Mouse (Mus musculus) cortical plate, adult 2 months (tissue): Measurements from ENCODE around the gene Antxr1. TPM values are rescaled to one million over a fixed set of nuclear protein-coding genes. Genes with fewer than 3 reads are reported as not detected.

Source experiments
- H3K27ac ChIP-seq: fragments of 200-500 bp; 2 replicates; pipeline ENCODE4 v1.5.1; 2012; ENCODE audit warnings: low read length, control low read depth, inconsistent platforms; ENCODE audit not compliant: insufficient read depth
- H3K4me1 ChIP-seq: fragments of 200-500 bp; 2 replicates; pipeline ENCODE4 v1.6.1; 2011; ENCODE audit warnings: low read length; ENCODE audit not compliant: control insufficient read depth, insufficient read depth
- H3K4me3 ChIP-seq: fragments of 200-500 bp; 2 replicates; pipeline ENCODE4 v1.5.1; 2011; ENCODE audit warnings: mild to moderate bottlenecking, low read length, control low read depth; ENCODE audit not compliant: insufficient read depth
- CTCF ChIP-seq: fragments of 200-500 bp; IDR thresholded peaks from 2 replicates; pipeline ENCODE4 v1.5.1; 2011; ENCODE audit warnings: mild to moderate bottlenecking, control low read depth, low read length; ENCODE audit not compliant: insufficient read depth; ENCODE audit errors: extremely low read depth
- POLR2A ChIP-seq: fragments of 200-500 bp; IDR thresholded peaks from 2 replicates; pipeline ENCODE4 v1.6.1; 2011; ENCODE audit warnings: mild to moderate bottlenecking, low read length, control low read depth; ENCODE audit not compliant: insufficient read depth; ENCODE audit errors: extremely low read depth
- polyA plus RNA-seq: library from polyadenylated mRNA; depleted of rRNA; stranded (reverse); fragments of >200 nt; gene quantifications from 2 replicates; pipeline ENCODE4 v1.2.3, GENCODE M21; 2012

The Antxr1 gene
- polyA plus RNA-seq, 1 experiment = 10.9 TPM

GRCm38 (mm10) chr6:87257471-87257870 is 78.2 kb downstream of the Antxr1 start:
- TF ChIP-seq POLR2A (no peak), CTCF (no peak)
- Histone ChIP-seq H3K4me3 (no peak overlapping the region), H3K27ac (no peak overlapping the region), H3K4me1 (peaks cover 2% of the 10 kb centered on the region)

GRCm38 (mm10) chr6:87255668-87256067 is 80.0 kb downstream of the Antxr1 start:
- H3K27ac ChIP-seq = no peak overlapping the region
- H3K4me1 ChIP-seq = peaks cover 2% of the 10 kb centered on the region
- H3K4me3 ChIP-seq = no peak overlapping the region
- TF ChIP-seq POLR2A = no peak
- TF ChIP-seq CTCF = no peak

GRCm38 (mm10) chr6:87254756-87255155 is 80.9 kb downstream of the Antxr1 start:
- Histone ChIP-seq H3K27ac (no peak overlapping the region), H3K4me3 (no peak overlapping the region), H3K4me1 (peaks cover 2% of the 10 kb centered on the region)
- TF ChIP-seq CTCF (0 out of 2 replicates have a peak, but pooled peaks have one; percentile 6), POLR2A (no peak)

- TF ChIP-seq CTCF (no peak), POLR2A (no peak)
- H3K4me1 ChIP-seq = no peaks in the 10 kb centered on the region
- H3K27ac ChIP-seq = no peak overlapping the region
- no peak overlapping the region for H3K4me3 ChIP-seq
Measured at GRCm38 (mm10) chr6:87251716-87252115, 83.9 kb downstream of the Antxr1 start.

GRCm38 (mm10) chr6:87250701-87251100 is 84.9 kb downstream of the Antxr1 start:
- TF ChIP-seq CTCF (no peak), POLR2A (no peak)
- no peak overlapping the region for H3K4me3 ChIP-seq
- no peaks in the 10 kb centered on the region for H3K4me1 ChIP-seq
- no peak overlapping the region for H3K27ac ChIP-seq

- Histone ChIP-seq H3K4me3 (no peak overlapping the region), H3K27ac (no peak overlapping the region), H3K4me1 (no peaks in the 10 kb centered on the region)
- no peak for TF ChIP-seq CTCF
- TF ChIP-seq POLR2A = no peak
Measured at GRCm38 (mm10) chr6:87248226-87248834, 87.3 kb downstream of the Antxr1 start.

GRCm38 (mm10) chr6:87244117-87245100 is 91.2 kb downstream of the Antxr1 start:
- no peak for TF ChIP-seq CTCF
- no peak for TF ChIP-seq POLR2A
- Histone ChIP-seq H3K4me3 (no peak overlapping the region), H3K27ac (no peak overlapping the region), H3K4me1 (no peaks in the 10 kb centered on the region)

GRCm38 (mm10) chr6:87237260-87237659 is 98.4 kb downstream of the Antxr1 start:
- no peaks in the 10 kb centered on the region for H3K4me1 ChIP-seq
- no peak overlapping the region for H3K27ac ChIP-seq
- no peak overlapping the region for H3K4me3 ChIP-seq
- TF ChIP-seq POLR2A (no peak), CTCF (no peak)

GRCm38 (mm10) chr6:87236061-87236460 is 99.6 kb downstream of the Antxr1 start:
- no peaks in the 10 kb centered on the region for H3K4me1 ChIP-seq
- H3K4me3 ChIP-seq = no peak overlapping the region
- no peak overlapping the region for H3K27ac ChIP-seq
- TF ChIP-seq CTCF (no peak), POLR2A (no peak)
